Mouse (Mus musculus) lung, postnatal 36 days (tissue): ENCODE measurements at regions not wholly inside any gene's neighbourhood (a gene's known extent, or its start where the extent isn't known, plus 50 kb on each side); places are given as distances from the start of the nearest gene placed in this dataset.

Experiments
- DNase-seq: peaks from one replicate; pipeline ENCODE4 v3.0.0; 2022; ENCODE audit warnings: mixed read lengths

DNA sequence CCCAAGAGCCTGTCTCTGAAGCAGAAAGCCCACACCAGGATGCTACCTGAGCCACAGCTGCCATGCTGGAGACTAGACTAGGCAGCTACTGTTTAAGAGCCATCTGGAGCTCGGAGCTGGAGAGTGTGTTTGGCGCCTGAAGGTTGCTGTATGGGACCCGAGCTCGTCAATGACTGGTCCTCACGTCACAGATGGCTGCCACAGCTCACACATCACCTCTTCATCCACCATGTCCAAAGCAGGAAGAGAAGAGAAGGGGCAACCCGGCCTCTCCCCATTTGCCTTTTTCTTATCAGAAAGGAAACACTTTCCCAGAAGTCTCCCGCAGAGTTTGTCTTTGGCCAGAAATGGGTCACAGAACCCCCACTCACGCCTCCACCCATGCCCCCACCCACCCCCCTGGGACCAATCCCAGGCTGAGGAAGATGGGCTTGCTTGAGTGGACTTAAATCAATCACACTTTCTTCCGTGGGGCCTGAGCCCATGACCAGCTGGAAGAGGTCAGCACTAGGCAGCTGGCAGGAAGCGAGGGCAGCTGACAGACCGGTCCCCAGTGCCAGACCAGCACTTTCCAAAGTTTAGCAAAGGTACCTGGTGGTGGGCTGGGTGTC, 53.5 kb upstream of the Ptpn1 start:
- DNase-seq: peak; percentile 68

DNA sequence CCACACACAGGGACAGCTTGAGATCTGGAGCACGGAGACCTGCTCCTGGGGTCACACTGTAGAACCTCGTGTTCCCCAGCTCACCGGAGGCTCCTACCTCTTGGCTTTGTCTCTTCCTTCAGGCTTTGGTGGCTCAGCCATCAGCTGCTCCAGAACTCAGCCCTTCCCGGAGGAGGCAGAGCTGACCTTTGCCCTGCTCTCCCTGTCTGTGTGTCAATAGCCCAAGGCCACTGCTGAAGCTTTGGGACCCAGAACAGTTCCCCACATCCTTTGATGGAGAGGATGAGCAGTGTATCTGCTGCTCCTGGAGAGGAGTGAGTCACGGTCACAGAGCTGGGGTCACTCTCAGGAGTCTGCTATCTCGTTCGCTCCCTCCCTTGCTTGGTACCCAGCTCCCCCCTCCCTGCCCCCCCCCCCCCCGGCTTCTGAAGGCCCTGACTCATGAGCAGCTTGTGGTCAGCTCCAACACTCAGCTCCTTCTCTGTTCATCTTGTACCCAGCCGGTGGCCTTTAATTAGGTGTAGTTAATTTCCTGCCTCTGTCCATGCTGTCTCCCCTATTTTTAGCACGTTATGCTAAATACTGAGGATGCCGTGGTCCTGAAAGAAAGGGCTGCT, 54.5 kb upstream of the Ptpn1 start:
- peak; percentile 28 for DNase-seq

DNA sequence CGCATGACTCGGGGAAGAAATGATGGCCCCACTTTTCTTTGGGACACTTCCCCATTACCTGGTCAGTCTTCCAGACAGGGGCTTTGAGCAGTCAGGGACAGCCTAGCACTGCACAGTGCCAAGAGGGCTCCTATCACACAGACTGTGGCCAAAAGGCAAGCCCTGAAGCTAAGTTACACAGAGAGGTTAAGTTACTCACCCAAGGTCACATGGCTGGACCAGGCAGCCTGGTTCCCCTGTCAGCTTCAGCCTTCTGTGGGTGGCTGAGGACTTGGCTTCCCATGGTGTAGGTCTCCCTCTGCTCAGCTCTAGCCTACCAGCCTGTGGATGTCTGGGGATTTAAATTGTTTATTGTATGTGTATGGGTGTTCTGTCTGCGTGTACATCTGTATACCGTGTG, 59.4 kb upstream of the Ptpn1 start:
- no peak for DNase-seq

DNA sequence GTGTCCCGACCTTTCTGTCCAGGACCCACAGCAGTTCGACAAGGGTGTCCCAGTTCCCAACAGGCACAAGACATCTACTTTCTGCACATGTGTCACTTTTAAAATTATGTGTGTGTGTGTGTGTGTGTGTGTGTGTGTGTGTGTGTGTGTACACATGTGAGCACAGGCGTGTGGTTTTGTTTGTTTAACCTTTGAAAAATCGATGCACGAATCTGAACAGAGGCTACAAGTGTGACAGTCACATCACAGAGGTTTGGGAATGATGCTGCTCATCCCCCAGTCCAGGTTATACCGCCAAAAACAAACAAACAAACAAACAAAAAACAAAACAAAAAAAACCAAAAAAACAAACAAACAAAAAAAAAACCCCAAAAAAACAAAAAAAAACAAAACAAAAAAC, 61.7 kb upstream of the Ptpn1 start:
- DNase-seq: no peak

DNA sequence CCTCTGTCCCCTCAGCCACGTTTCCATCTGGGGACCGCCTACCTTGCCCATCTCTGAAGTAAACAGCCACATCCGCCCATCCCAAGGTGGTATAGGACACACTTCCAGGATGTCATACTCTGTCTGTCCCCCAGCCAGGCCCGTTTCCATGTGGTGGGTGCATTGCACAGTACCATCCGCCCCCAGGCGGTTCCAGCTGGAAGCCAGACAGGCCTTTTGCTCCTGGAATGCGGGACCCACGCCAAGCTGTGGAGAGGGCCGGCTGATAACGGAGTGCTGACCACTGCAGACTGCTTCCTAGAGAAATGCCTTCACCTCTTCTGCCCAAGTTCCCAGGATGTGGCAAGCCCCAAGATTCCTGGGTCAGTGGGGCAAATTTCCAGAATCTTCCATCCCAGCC, 65.1 kb upstream of the Ptpn1 start:
- DNase-seq: peak; percentile 93

DNA sequence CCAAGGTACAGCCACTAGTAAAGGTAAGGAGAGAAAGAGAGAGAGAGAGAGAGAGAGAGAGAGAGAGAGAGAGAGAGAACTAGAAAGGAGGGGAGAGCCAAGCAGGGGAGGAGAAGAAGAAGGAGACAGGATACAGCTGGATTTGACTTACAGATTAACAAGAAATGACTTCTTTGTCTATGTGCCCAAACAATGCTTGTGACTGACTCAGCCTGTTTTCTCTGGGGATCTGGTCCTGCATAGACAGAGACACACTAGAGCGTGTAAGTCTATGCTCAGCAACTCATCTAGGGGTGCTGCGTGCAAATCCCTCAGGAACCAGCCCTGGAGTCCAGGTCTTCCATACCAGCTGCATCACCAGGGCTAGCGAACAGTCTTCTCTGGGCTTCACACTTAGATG, 66.3 kb upstream of the Ptpn1 start:
- DNase-seq: no peak

DNA sequence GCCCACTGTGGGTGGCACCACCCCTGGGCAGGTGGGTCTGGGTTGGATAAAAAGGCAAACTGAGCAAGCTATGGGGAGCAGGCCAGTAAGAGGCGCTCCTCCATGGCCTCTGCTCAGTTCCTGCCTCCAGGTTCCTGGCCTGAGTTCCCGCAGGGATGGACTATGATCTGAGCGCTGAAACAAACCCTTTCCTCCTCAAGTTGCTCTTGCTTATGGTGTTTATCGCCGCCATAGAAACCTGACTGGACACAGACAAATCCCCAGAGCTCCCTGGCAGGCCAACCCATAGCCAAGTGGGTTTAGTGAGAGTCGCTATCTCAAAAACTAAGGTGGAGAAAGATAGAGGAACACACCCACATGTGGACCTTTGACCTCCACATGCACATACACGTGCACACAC, 67.2 kb upstream of the Ptpn1 start:
- no peak for DNase-seq

DNA sequence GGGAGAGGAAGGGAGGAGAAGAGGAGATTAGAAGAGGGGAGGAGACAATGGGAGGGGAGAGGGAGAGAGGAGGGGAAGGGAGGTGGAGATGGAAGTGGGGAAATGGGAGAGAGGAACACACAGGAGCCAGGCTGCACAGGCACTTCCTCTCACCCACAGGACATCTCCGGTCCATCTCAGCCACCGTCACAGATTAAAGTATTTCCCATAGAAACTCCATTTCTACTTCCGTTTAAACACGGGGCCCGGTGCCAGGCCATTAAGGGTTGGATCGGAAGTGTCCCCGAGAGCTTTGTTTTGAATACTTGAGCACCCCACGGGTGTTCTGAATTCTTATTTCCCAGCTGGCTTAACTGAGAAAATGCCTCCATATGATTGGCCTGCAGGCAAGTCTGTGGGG, 67.6 kb upstream of the Ptpn1 start:
- DNase-seq: peak; percentile 83

DNA sequence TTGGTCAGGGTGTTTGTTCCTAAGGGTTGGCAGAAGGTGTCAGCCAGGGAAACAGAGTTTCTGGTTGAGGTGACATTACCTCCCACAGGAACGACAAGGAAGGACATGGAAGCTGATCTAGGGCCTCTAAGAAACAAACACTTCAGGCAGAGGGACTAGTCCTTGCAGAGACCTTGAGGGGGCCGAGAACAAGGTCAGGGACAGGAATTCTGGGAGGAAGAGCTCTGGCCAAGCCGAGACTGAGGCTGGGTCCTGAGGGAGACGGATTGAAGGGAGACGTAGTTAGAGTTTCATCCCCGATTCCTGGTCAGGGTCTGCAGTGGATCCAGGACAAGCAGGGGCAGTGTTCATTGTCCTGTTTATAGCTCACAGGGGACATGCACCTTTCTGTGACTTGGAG, 68.2 kb upstream of the Ptpn1 start:
- no peak for DNase-seq

DNA sequence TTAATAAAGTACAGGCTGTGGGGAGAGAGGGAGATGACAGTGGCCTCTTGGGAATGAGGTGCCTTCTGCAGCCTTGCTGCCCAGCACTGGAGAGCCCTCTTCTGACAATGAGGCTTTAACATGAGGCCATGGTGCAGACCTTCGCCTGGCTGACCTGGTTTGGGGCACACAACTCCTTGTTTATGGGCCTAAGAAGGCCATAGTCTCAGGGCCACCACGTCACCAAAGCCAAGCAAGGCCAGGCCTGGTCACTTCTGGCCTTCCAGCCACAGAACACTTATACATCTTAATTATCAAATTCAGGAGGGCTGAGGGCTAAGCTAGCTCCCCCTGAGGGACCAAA, 70.7 kb upstream of the Ptpn1 start:
- DNase-seq: no peak

DNA sequence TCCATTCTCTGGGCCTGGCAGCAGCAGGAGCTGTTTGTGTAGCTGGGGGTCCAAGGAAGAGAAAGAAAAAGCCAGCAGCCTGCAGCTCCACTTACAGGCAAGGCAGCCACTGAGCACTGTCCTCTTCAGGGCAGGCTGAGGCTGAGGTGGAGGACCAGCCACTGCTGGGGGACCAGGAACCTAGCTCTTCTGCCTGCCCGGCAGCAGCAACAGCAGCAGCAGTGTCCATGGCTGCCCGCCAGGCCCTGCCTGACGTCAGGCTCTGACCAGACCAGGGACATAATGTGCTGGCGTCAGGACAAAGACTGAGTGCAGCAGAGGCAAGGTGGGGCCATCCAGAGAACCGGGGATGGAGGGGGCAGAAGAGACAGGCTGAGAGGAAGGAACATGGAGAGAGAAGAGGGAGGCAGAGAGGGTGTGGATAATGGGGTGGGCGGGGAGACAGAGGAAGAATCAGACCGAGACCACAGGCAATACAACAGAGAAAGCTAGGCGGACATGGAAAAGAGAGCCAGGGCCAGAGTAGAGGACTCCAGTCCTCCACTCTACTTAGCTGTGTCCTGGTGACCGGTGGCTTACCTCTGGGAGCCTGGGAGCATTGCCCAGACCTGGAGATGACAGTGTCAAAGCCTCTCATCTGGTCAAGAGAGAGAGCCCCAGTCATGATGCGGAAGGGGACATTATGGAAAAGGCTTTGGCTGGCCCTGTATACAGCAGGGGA, 71.2 kb upstream of the Ptpn1 start:
- DNase-seq: peak; percentile 96

DNA sequence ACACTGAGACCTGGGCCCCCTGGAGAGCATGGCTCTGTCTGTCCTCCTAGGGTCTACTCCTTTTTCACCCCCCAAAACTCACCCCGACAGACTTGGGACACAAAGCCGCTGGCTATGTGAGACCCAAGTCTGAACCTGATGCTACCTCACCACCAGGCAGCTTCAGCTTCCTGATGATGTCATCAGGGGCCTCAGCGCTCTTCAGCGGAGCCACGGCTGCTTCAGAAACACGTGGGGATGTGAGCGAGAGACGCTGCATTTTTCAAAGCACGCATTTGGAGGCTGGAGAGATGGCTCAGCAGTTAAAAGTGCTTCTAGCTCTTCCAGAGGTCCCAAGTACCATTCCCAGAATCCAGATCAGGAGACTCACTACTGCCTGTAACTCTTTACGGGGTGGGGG, 72.3 kb upstream of the Ptpn1 start:
- DNase-seq: no peak

DNA sequence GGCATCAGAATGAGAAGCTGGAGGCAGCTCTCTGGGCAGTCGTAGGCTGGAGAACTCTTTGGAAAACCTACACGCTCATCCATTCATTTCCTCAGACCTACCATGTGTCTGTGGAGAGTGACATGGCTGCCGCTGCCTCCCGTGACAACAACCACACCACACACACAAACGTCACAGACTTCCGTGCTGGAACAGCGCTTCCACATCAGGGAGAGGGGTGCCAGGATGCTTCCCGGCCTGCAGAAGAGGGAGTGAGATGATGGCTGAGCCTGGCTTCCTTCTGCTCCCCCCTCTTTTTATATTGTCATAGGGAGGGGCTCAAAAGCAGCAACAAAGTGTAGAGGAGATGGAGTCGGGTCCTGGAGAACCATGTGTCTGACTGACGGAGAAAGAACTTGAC, 73.5 kb upstream of the Ptpn1 start:
- DNase-seq: no peak

DNA sequence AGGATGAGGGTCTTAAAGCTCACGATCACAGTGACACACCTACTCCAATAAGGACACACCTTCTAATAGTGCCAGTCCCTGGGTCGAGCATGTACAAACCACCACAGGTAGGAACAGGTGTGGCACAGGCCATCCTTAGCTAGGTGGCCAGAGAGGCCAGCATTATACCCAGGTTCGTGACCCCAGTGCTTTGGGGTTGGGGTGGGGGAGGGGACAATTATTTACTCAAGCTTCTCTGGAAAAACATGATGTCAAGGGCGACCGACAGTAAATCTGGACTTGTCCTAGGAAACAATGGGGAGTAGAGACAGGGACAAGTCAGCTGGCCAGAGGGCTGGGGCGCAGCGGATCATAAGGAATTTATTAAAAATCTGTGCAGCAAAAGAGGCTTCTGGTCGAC, 73.9 kb upstream of the Ptpn1 start:
- DNase-seq: no peak

DNA sequence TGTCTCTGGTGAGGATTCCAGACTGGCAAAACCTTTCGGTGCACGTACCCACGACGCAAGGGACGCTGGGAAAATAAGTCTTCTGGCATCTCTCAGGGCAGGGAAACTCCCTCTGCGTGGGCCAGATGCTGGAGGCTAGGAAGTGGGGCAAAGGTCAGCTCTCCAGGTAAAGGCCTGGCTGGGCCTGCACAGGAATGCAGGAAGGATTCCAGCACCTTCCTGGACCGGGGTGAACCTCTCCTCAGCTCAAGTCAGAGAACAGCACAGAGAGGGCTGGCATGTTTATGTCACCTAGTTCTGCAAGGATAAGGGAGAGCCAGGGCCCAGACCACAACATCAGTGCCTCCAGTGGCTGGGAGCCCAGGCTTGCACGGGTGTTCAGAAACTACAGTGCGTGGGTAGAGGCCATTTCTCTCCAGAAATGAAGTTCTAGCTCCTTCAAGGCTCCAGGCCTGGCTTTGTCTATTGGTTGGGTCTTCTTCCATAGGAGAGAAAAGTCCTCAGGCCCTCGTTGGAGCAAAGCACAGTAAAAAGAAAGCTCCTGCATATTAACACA, 74.9 kb upstream of the Ptpn1 start:
- DNase-seq: peak; percentile 77

DNA sequence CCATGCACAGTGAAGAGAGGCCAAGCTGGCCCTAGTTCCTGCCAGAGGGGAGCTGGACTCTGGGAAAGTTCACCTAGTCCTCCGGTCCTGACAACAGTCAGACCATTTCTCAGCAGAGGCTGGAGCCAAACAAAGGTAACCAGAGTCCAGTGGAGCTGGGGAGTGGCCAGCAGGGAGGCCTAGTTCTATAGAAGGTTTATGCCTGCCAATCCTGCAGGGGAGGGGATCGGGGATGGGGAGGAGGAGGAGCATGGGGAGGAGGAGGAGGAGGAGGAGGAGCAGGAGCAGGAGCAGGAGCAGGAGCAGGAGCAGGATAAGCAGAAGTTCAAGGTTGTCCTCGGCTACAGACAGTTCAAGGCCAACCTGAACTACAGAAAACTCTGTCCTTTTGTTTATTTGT, 75.8 kb upstream of the Ptpn1 start:
- DNase-seq: no peak

DNA sequence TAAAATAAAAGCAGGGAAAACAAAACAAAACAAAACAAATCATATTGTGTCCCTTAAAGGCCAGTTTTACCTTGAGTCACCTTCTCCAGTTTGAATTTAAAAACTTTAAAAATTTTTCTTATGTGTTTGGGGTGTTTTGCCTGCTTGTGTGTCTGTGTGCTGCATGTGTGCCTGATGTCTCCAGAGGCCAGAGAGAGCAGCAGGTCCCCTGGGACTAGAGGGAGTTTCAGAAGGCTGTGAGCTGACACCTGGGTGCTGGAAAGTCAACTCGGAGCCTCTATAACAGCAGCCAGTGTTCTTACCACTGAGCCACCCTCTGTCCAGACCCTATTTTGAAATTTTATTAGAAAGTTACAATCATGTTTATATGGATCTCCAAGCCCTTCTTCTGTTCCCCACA, 77.8 kb upstream of the Ptpn1 start:
- DNase-seq: no peak

DNA sequence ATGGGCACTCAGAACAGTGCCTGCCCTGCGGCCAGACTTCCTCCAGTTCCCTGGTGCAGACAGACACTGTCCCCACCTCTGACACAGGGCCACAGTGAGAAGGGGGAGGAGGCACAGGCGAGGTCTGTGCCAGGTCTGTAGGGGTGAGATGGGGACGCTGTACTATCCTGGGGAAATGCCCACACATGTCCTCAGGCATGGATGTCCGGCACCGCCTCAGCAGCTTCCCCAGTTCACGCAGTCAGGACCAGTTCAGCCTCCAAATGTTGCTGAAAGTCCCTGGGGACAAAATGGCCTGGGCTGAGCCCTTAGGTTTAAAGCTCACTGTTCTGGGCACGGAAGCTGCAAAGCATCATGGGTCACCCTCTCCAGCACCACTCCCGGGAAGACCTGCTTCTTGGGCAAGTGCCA, 78.4 kb upstream of the Ptpn1 start:
- DNase-seq: no peak

DNA sequence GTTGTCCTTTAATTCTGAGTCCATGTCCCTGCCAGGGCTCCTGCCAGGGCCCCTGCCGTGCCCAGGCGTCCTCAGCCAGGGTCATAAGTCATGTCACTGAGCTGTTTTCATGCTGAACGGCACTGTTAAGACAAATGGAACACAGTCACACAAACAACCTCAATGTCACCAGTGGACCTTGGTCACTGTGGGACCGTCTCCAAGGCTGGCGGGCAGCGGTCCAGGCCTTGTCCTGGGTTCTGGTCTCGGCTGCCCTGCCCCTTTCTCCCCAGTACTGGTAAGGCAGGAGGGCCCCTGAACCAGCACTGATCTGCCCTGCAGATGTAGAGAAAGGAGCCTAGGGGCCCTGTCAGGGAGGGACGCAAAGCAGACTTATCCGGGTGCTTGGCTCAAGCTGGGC, 79.3 kb upstream of the Ptpn1 start:
- DNase-seq: peak; percentile 59

DNA sequence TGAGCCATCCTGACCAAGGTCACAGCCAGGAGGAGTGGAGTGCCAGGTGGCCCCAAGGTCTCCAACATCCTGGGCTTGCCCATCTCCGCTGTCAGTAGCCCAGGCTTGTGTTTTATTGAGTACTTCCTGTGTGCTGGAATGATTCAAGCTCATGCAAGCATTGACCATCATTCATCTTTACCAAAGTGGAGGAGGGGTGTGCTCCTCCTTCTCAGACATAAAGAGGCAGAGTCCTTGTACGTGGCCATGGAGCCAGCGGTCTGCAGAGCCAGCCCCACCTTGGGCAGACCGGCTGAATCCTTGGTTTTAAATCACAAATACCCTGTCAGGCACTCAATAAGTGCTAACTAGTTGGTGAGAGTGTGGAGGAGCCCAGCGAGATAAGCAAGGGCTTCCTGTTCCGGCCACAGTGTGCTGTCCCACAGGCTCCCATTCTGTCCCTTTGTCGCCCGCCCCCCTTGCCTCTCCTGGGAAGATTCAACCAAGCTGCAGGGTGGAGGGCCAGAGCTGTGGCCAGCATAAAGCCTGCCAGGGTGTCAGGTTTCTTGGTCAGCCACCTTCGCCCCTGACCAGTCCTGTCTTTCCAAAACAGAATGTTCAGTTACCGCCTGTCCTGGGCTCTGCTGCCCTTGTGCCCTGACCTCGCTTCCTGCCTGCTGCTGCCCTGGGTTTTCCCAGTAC, 80.5 kb upstream of the Ptpn1 start:
- DNase-seq: peak; percentile 78

DNA sequence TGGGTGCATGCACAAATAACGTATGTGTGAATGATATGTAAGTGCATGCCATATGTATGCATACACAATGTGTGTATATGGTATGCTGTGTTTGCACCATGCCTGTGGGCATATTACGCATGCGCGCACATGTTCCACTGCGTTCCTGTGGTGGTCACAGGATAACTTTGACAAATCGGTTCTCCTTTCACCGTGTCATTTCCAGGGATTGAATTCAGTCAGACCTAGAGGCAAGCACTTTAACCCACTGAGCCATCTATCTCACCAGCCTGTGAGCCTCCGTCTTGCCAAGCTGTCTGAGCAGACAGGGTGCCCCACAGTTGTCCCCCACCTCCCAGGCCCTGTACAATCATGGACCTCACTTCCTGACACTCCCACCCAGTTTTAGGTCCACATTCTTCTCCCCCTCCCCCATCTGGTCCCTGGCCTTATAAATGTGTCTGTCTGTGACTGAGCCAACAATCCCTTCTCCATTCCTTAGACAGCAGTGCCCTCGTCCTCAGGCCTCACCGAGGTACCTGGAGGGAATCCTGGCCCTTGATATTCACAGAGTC, 81.8 kb upstream of the Ptpn1 start:
- no peak for DNase-seq

DNA sequence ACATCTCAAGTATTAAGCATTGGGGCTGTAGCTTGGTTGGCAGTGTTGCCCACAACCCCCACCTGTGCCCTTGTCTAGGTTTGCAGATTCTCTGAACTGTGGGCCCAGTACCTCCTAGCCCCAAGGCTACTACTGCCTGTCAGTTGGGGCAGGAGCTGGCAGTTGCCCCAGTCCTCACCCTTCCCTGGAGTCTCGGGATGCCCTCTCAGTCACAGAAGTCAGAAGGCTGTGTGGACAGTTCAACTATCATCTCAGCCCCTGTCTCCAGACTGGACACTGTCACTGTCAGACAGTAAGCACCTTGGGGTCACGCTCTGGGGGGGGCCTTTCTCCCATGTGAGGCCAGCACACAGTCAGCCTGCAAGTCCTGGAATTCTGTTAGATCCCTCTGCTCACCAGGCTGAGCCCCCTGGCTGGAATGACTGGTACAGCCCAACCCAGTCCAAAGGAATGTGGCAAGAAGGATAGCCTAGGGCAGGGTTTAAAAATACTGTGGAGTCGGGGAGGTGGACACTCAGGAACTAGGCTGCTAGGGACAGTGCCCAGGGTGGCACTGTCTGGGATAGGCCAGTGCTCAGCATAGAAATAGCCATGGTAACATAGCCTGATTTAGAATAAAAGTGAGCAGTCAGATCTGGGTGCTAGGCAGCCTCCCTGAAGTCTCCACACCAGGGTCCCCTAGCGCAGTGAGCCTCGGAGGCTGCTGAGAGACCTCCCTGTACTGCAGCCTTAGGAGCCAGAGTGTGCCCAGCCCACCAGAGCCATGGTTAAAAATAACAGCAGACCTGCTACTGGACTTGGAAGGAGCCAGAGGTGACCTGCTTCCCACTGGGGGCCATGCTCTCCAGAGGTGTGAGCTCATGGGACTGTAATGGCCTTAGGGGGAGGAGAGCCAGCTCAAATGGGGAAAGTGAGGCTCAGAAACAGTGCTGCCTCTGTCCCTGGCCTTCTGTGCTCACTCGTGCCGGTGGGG, 83.1 kb upstream of the Ptpn1 start:
- no peak for DNase-seq
